Mouse (Mus musculus): ENCODE measurements around the gene Islr.

DNA sequence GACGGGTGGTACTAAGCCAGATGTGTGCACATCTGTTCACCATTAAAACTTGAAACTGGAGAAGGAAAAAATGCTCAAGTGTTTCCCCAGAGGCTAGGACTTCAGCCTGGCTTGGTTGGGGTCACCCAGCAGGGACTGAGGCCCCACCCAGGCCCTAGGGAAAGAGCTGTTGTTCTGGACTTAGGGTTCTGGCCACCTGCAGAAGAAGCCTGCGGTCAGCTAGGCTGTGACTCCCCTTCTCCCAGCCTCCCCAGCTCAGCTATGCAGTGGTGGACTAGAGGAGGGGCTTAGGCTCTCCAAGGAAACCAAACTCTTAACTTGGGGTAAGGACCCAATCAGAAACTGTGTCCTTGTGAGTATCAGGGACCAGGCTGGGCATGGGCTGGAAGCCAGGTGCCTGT lies 68.2 kb downstream of the Islr start:
- no peak for TF ChIP-seq CTCF (conservative IDR thresholded peaks at IDR 0.05; ENCODE audit: low read length)
- TF ChIP-seq POU5F1 (IDR thresholded peaks at IDR 0.05; ENCODE audit: borderline replicate concordance, low read length) = no peak
